Mouse (Mus musculus) embryonic facial prominence, embryonic 11.5 days (tissue): ENCODE results near the gene Ndufs3. TPM values are rescaled to one million over a fixed set of nuclear protein-coding genes. Genes with fewer than 3 reads are reported as not detected.

Source experiments
- ATAC-seq: fragments of 200-750 bp; cut with Nextera tagmentation; replicated peaks from 2 replicates; pipeline ENCODE4 v1.8.0; 2017; ENCODE audit warnings: low read depth; ENCODE audit not compliant: insufficient number of reproducible peaks, low FRiP score, low TSS enrichment
- DNase-seq: peaks from one replicate; pipeline ENCODE4 v3.0.0-alpha.2; 2015; ENCODE audit warnings: low spot score
- H3K27ac ChIP-seq: fragments of 300-500 bp; sonication (generic); replicated peaks from 2 replicates; pipeline ENCODE4 v1.5.1; 2014; ENCODE audit warnings: mild to moderate bottlenecking, low read depth, low read length, control low read depth
- H3K27me3 ChIP-seq: fragments of 300-500 bp; sonication (generic); 2 replicates; pipeline ENCODE4 v1.6.1; 2014; ENCODE audit warnings: mild to moderate bottlenecking, low read length, moderate library complexity, mixed read lengths; ENCODE audit not compliant: control insufficient read depth, insufficient read depth
- H3K36me3 ChIP-seq: fragments of 300-500 bp; sonication (generic); replicated peaks from 2 replicates; pipeline ENCODE4 v1.6.1; 2014; ENCODE audit warnings: low read depth, mild to moderate bottlenecking, low read length, moderate library complexity, mixed read lengths; ENCODE audit not compliant: control insufficient read depth, insufficient read depth
- H3K4me1 ChIP-seq: fragments of 300-500 bp; sonication (generic); 2 replicates; pipeline ENCODE4 v1.6.1; 2014; ENCODE audit warnings: low read length, mixed read lengths; ENCODE audit not compliant: control insufficient read depth, insufficient read depth
- H3K4me2 ChIP-seq: fragments of 300-500 bp; sonication (generic); 2 replicates; pipeline ENCODE4 v1.6.1; 2014; ENCODE audit warnings: low read depth, mild to moderate bottlenecking, control low read depth, low read length, moderate library complexity
- H3K4me3 ChIP-seq: fragments of 300-500 bp; sonication (generic); 2 replicates; pipeline ENCODE4 v1.5.1; 2014; ENCODE audit warnings: low read depth, low read length, control low read depth
- H3K9ac ChIP-seq: fragments of 300-500 bp; sonication (generic); replicated peaks from 2 replicates; pipeline ENCODE4 v1.6.1; 2014; ENCODE audit warnings: mild to moderate bottlenecking, control low read depth, low read length
- H3K9me3 ChIP-seq: fragments of 300-500 bp; sonication (generic); replicated peaks from 2 replicates; pipeline ENCODE4 v1.6.1; 2016; ENCODE audit warnings: mild to moderate bottlenecking, low read length, inconsistent platforms, mixed read lengths; ENCODE audit not compliant: control insufficient read depth
- WGBS: fragments of 180-500 bp; shearing (Covaris S2); extraction: QIAGEN DNeasy Blood & Tissue Kit; methylation state at CpG from one replicate; pipeline ENCODE4 v1.1.7; 2014; 5-methylcytosine and 5-hydroxymethylcytosine counted together
- polyA plus RNA-seq: library from polyadenylated mRNA; unstranded; fragments of >200 nt; fragmentation: Nextera tagmentation; extraction: Ambion mirVana; gene quantifications from 2 replicates; pipeline ENCODE4 v1.2.1, GENCODE M21; 2014

Gene Ndufs3
- polyA plus RNA-seq, 1 experiment from 2014 or later: 227 TPM

GRCm38 (mm10) chr2:90880144-90880785, 24.4 kb downstream of the Ndufs3 start:
- Histone ChIP-seq H3K27ac (no peak overlapping the region), H3K4me1 (no peaks in the 10 kb centered on the region), H3K4me3 (no peak overlapping the region), H3K27me3 (peaks cover 3% of the 10 kb centered on the region), H3K36me3 (no peaks in the 10 kb centered on the region), H3K9me3 (no peaks in the 10 kb centered on the region), H3K4me2 (no peak overlapping the region), H3K9ac (no peak overlapping the region)
- 14% methylated on average over 6 of the region's 6 CpGs for WGBS
- DNase-seq (no peak), ATAC-seq (no peak)

DNA sequence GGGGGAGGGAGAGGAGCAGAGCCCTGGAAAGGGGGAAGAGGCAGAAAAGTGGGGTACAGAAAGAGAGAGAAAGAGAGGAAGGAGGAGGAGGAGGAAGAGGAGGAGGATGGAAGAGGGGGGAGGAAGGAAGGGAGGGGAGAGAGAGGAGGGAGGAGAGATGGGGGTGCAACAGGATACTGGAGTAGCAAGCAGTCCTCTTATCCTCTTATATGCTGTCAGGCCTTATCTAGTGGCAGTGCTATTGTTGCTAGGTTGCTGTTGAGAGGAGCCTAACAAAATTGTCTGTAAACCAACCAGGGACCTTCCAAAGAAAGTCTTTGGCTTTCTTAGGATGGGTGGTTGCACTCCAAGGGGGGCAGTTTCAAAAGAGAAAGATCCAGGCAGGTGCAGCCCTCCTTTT, 25.2 kb downstream of the Ndufs3 start:
- Histone ChIP-seq H3K9ac (no peak overlapping the region), H3K4me1 (no peaks in the 10 kb centered on the region), H3K4me3 (no peak overlapping the region), H3K9me3 (no peaks in the 10 kb centered on the region), H3K27ac (no peak overlapping the region), H3K27me3 (peaks cover under 1% of the 10 kb centered on the region; the same call in 1 of the 2 replicates), H3K36me3 (no peaks in the 10 kb centered on the region), H3K4me2 (no peak overlapping the region)
- no peak for ATAC-seq
- no peak for DNase-seq

DNA sequence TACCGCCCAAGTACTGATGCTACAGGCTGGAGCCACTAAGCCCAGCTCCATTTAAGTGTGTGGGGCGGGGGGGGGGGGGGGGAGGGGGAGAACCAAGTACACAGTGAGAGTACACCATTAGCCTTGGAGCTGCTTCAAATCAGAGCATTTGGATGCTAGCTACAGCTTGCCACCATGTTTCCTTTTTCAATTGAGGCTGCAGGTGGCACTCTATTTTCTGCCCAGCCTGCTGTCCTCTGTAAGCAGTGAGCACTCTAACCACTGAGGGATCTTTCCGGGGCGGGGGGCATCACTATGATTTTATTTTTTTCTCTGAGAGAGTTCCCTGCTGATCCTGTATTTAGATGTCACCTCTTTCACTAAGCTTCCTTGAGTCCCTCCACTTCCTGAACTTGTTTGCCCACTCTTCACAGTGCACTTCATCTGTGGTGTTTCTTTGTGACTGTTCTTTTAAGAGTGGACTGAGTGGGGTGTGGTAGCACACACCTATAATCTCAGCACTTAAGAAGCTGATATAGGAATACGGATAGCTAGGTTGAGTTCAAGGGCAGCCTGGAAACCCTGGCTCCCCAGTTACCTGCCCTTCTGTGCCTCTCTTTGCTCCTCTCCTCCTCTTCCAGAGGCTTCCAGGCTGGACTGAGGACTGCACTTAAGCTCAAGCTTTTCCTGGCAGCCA, 26.9 kb downstream of the Ndufs3 start:
- 76% methylated on average over 4 of the region's 5 CpGs for WGBS
- Histone ChIP-seq H3K4me1 (no peaks in the 10 kb centered on the region), H3K27me3 (no peaks in the 10 kb centered on the region), H3K4me2 (no peak overlapping the region), H3K9me3 (no peaks in the 10 kb centered on the region), H3K36me3 (no peaks in the 10 kb centered on the region), H3K4me3 (no peak overlapping the region), H3K27ac (no peak overlapping the region), H3K9ac (no peak overlapping the region)
- ATAC-seq: no peak
- DNase-seq: no peak

GRCm38 (mm10) chr2:90875239-90875638, 29.4 kb downstream of the Ndufs3 start:
- WGBS: 78% methylated on average over 2 of the region's 2 CpGs
- no peaks in the 10 kb centered on the region for H3K4me1 ChIP-seq
- ATAC-seq: no peak

DNA sequence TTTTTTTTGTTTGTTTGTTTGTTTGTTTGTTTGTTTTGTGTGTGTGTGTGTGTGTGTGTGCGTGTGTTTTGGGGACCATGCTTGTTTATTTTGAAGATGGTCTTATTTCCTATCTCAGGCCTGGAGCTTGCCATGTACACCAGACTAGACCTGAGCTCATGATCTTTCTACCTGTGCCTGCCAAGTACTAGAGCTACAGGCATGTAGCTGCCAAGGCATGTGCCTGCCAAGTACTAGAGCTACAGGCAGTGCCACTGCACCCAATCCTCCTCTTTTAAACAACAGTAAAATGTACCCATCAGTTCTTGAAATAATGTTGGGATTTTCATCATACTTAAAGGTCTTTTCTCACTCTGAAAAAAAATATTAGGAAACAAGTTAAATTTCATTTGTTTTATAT, 30.6 kb downstream of the Ndufs3 start:
- no peak overlapping the region for H3K4me2 ChIP-seq
- no peak overlapping the region for H3K27ac ChIP-seq
- DNase-seq: no peak
- WGBS: 67% methylated on average over 1 of the region's 1 CpGs
- no peak for ATAC-seq
- H3K4me1 ChIP-seq: no peaks in the 10 kb centered on the region
- no peak overlapping the region for H3K4me3 ChIP-seq
- H3K27me3 ChIP-seq: no peaks in the 10 kb centered on the region
- H3K9ac ChIP-seq: no peak overlapping the region
- H3K36me3 ChIP-seq: no peaks in the 10 kb centered on the region
- no peaks in the 10 kb centered on the region for H3K9me3 ChIP-seq

More at GRCm38 (mm10) chr2:90875239-90875638, 29.4 kb downstream of the Ndufs3 start:
- H3K36me3 ChIP-seq: no peaks in the 10 kb centered on the region
- H3K27ac ChIP-seq: no peak overlapping the region
- no peak overlapping the region for H3K4me2 ChIP-seq
- H3K4me3 ChIP-seq: no peak overlapping the region
- no peaks in the 10 kb centered on the region for H3K27me3 ChIP-seq
- no peak overlapping the region for H3K9ac ChIP-seq
- no peak for DNase-seq
- H3K9me3 ChIP-seq: no peaks in the 10 kb centered on the region

DNA sequence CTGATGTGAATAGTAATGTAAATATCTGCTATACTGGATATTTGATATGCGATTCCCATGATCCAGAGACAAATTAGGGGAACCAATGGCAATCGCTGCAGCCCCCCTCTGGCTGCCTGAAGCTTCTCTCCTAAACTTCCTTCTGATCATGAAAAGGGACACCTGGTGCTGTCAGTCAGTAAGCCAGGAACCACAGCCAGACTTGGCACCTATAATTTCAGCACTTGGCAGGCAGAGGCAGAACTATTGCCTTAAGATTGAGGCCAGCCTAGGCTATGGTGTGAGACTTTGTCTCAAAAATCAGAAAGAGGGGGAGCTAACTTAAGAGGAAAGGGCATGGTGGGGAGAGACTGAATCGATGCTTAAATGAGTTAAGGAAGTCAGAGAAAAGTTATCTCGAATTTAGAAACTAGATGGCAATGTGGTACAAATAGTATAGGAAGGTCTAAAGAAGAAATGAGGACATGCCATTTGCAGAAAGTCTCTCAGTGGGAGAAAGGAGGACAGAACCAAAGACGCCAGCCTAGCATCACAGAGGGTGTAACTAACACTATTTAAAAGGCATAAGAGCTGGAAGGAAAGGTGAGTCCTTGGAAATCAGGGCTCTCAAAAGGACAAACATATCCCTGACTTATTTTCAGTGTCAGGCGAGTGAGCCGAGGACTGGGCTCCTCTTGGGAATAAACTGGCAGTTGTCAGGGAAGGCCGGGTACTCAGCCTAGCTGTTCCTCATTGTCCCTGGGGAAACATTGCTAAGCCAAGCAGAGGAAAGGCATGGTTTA, 33.3 kb downstream of the Ndufs3 start:
- 65% methylated on average over 8 of the region's 8 CpGs for WGBS
- no peak for DNase-seq

GRCm38 (mm10) chr2:90870136-90870601, 34.5 kb downstream of the Ndufs3 start:
- no peak for ATAC-seq

More for the DNA sequence above, 33.3 kb downstream of the Ndufs3 start:
- Histone ChIP-seq H3K9me3 (no peaks in the 10 kb centered on the region), H3K4me3 (no peak overlapping the region), H3K9ac (no peak overlapping the region), H3K27me3 (no peaks in the 10 kb centered on the region), H3K4me2 (no peak overlapping the region), H3K4me1 (no peaks in the 10 kb centered on the region), H3K36me3 (no peaks in the 10 kb centered on the region; the same call in 1 of the 2 replicates), H3K27ac (no peak overlapping the region)
- ATAC-seq: no peak

DNA sequence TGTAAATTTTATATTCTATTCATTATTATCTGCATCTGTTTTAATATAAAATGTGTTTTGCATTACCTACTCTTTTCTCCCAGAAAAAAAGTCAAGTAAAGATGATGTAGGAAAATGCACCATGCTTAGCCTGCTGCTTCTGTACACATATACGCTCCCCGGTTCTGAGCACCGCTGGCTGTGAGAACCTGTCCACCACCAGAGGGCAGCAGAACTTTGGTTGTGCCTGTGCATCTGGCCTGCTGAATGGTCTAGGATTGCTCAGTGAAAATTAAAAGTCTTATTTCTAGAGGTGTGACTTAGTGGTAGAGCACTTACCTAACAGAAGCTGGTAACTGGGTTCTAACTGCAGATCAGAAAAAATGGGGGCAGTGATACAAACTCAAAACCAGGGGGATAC, 38.1 kb downstream of the Ndufs3 start:
- Histone ChIP-seq H3K4me2 (no peak overlapping the region), H3K9ac (no peak overlapping the region), H3K9me3 (no peaks in the 10 kb centered on the region), H3K27ac (no peak overlapping the region), H3K27me3 (no peaks in the 10 kb centered on the region), H3K4me3 (no peak overlapping the region), H3K4me1 (no peaks in the 10 kb centered on the region), H3K36me3 (peaks cover 2% of the 10 kb centered on the region)
- 36% methylated on average over 3 of the region's 3 CpGs for WGBS
- ATAC-seq (peak; percentile 84), DNase-seq (peak; percentile 89)

More at GRCm38 (mm10) chr2:90870136-90870601, 34.5 kb downstream of the Ndufs3 start:
- no peak overlapping the region for H3K4me2 ChIP-seq
- no peak overlapping the region for H3K4me3 ChIP-seq
- no peak for DNase-seq
- no peaks in the 10 kb centered on the region for H3K9me3 ChIP-seq
- H3K36me3 ChIP-seq: peaks cover 2% of the 10 kb centered on the region
- H3K27me3 ChIP-seq: no peaks in the 10 kb centered on the region
- H3K9ac ChIP-seq: no peak overlapping the region
- H3K4me1 ChIP-seq: no peaks in the 10 kb centered on the region
- peak overlapping the region; percentile 41 for H3K27ac ChIP-seq
- 54% methylated on average over 4 of the region's 4 CpGs for WGBS
